Mouse (Mus musculus) liver, embryonic 14.5 days (tissue): ENCODE measurements at regions not wholly inside any gene's neighbourhood (a gene's known extent, or its start where the extent isn't known, plus 50 kb on each side); places are given as distances from the start of the nearest gene placed in this dataset.
"Not testable (repeated sequence)": the region's sequence is repeated elsewhere in the genome, so short reads cannot be mapped to it uniquely, and the experiment has no call there.

Experiments used
- ATAC-seq: fragments of 200-750 bp; cut with Nextera tagmentation; 2 replicates; pipeline ENCODE4 v1.8.0; 2017; ENCODE audit warnings: moderate number of reproducible peaks, mild to moderate bottlenecking, moderate library complexity; ENCODE audit not compliant: insufficient read depth
- DNase-seq, 3 experiments: peaks; one replicate each; pipeline ENCODE4 v3.0.0-alpha.2; 2012 to 2013; ENCODE audit warnings: low read depth in 3 of 3, low spot score in 3 of 3
- H3K27ac ChIP-seq: fragments of 300-500 bp; sonication (generic); 2 replicates; pipeline ENCODE4 v1.5.1; 2014; ENCODE audit warnings: moderate library complexity, mild to moderate bottlenecking, control low read depth, inconsistent platforms
- H3K27me3 ChIP-seq: fragments of 300-500 bp; sonication (generic); 2 replicates; pipeline ENCODE4 v1.6.1; 2014; ENCODE audit warnings: mild to moderate bottlenecking, low read length, moderate library complexity; ENCODE audit not compliant: control insufficient read depth, insufficient read depth
- H3K36me3 ChIP-seq: fragments of 300-500 bp; sonication (generic); replicated peaks from 2 replicates; pipeline ENCODE4 v1.6.1; 2014; ENCODE audit warnings: low read depth; ENCODE audit not compliant: control insufficient read depth, insufficient read depth
- H3K4me1 ChIP-seq, 2 experiments: fragments of 200-500 bp in 1 of 2; fragments of 300-500 bp in 1 of 2; sonication (generic) in 1 of 2; replicated peaks; 2 replicates each; pipeline ENCODE4 v1.6.1; 2012 to 2014; ENCODE audit warnings: antibody characterized with exemption in 1 of 2, inconsistent platforms in 1 of 2, low read length in 1 of 2; ENCODE audit not compliant: control insufficient read depth in 2 of 2, insufficient read depth in 2 of 2
- H3K4me2 ChIP-seq: fragments of 300-500 bp; sonication (generic); 2 replicates; pipeline ENCODE4 v1.6.1; 2014; ENCODE audit warnings: low read depth, mild to moderate bottlenecking, control low read depth, moderate library complexity
- H3K4me3 ChIP-seq, 2 experiments: fragments of 200-500 bp in 1 of 2; fragments of 300-500 bp in 1 of 2; sonication (generic) in 1 of 2; 2 replicates each; pipeline ENCODE4 v1.5.1; 2012 to 2014; ENCODE audit warnings: low read depth in 2 of 2, low read length in 2 of 2, mild to moderate bottlenecking in 2 of 2, control low read depth in 1 of 2, inconsistent platforms in 1 of 2, moderate library complexity in 1 of 2; ENCODE audit not compliant: insufficient read depth in 1 of 2
- H3K9ac ChIP-seq: fragments of 300-500 bp; sonication (generic); replicated peaks from 2 replicates; pipeline ENCODE4 v1.6.1; 2014; ENCODE audit warnings: mild to moderate bottlenecking, control low read depth, moderate library complexity
- H3K9me3 ChIP-seq: fragments of 300-500 bp; sonication (generic); 2 replicates; pipeline ENCODE4 v1.6.1; 2016; ENCODE audit warnings: low read length, mixed read lengths; ENCODE audit not compliant: control insufficient read depth
- CTCF ChIP-seq: IDR thresholded peaks from 2 replicates; pipeline ENCODE4 v1.5.1; 2016; ENCODE audit warnings: antibody characterized with exemption, low read depth, control low read depth
- EP300 ChIP-seq: IDR thresholded peaks from 2 replicates; pipeline ENCODE4 v1.6.1; 2016; ENCODE audit warnings: antibody characterized with exemption, low read depth
- WGBS: fragments of 180-500 bp; shearing (Covaris S2); extraction: QIAGEN DNeasy Blood & Tissue Kit; methylation state at CpG from one replicate; pipeline ENCODE4 v1.1.7; 2014; ENCODE audit not compliant: insufficient replicate concordance; 5-methylcytosine and 5-hydroxymethylcytosine counted together

DNA sequence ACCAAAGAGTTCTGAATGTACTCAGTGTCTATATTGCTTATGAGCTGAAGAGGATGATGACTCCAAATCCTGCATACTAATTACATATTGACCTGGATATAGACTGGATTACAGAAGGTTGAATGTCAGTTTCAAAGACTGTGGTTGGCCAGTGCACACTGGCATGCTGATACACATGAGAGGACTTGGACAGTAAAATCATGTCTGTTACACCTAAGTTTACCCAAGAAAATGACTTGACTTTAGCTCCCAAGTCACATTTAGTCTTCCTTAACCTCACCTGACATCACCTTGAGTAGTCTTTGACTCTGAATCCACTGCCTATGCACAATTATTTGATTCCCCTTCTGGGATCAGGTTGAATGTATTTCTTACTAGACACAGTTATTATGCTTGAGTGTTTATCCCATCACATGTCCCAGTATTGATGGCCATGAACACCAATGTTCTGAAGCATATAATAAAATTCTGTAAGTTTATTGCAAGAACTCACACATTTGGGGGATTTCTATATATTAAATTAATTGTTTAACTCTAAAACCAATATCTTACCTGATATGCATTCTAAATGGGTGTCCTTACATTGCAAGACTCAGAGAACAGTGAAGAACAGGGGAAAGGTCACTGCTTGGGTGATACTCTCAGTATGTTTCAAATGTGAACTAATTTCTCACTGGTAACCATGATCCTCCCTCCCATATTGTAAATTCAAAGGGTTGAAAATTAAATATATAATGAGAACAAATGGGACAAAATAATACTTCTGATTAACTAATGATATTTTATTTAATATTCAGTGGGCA lies 116.0 kb downstream of the Olfr164 start:
- no peaks in the 10 kb centered on the region for H3K27me3 ChIP-seq
- DNase-seq, result no peak
- no peaks in the 10 kb centered on the region for H3K9me3 ChIP-seq
- ATAC-seq, result no peak
- no peak overlapping the region for H3K27ac ChIP-seq
- H3K9ac ChIP-seq, result no peak overlapping the region
- no peaks in the 10 kb centered on the region for H3K36me3 ChIP-seq
- no peaks in the 10 kb centered on the region for H3K4me1 ChIP-seq
- no peak overlapping the region for H3K4me3 ChIP-seq
- H3K4me2 ChIP-seq, result no peak overlapping the region
- TF ChIP-seq CTCF (no peak), EP300 (no peak)

DNA sequence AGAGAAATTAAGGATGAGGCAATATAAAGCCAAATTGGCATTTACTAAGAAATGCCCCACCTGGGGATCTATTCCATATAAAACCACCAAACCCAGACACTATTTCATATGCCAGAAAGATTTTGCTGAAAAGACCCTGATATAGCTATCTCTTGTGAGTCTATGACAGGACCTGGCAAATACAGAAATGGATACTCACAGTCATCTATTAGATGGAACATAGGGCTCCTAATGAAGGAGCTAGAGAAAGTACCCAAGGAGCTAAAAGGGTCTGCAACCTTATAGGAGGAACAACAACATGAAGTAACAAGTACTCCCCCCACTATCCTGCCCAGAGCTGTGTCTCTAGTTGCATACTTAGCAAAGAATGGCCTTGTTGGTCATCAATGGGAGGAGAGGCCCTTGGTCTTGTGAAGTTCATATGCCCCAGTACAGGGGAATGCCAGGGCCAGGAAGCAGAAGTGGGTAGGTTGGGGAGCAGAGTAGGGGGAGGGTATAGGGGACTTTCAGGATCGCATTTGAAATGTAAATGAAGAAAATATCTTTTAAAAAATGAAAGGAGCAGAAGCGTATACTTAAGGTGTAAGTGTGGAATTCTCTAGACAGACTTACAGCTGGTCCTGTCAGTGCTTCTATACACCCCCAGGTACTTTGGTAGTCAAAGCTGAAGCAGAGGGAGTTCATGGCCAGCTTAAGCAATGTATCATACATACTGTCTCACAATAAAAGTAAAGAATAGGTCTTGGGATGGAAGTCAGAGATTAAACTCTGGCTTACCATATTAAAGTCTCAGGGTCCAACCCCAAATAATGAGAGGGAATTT lies 128.2 kb downstream of the Olfr164 start:
- H3K4me1 ChIP-seq, result no peaks in the 10 kb centered on the region
- WGBS, result 38% methylated on average over 2 of the region's 2 CpGs

DNA sequence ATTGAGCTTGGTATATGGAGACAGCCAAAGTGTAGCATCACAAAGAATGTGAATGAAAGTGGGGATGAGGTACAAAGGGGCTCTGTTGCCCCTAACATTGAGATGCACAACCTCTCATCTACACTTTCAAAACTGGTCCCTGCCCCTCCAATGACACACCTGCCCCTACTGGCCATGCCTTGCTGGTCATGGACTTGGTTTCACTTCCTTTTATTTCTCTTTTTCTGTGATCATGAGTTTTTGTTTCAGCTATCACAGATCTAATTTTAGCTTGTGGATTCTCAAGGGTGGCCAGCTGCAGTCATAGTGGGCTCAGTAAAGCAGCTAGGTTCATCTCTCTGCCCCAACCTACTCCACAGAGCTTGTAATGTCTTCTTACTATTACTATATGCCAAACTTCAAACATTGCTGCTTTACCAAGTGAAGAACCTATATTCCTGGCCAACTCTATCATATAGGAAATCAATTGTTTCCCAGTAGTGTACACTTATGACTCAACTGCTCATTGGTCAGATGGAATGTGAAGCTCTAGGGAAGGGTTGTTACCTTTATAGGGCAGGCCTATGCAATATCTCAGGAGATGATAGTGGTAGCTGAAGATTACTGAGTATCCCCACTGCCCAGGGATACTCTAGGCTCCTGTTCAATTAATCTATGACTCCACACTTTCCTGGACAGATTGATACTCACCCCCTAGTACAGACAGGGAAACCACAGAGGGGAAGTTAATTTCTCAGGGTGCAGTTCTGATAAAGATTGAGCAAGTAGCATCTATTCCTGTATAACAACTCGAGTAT lies 134.5 kb downstream of the Olfr164 start:
- Histone ChIP-seq H3K27me3 (no peaks in the 10 kb centered on the region), H3K9ac (no peak overlapping the region), H3K36me3 (no peaks in the 10 kb centered on the region), H3K9me3 (no peaks in the 10 kb centered on the region), H3K4me1 (no peaks in the 10 kb centered on the region), H3K4me2 (no peak overlapping the region), H3K27ac (no peak overlapping the region), H3K4me3 (no peak overlapping the region)
- ATAC-seq (no peak), DNase-seq (no peak)
- WGBS, result 0% methylated on average over 1 of the region's 1 CpGs
- TF ChIP-seq EP300 (no peak), CTCF (no peak)

More for the DNA sequence above, 128.2 kb downstream of the Olfr164 start:
- Histone ChIP-seq H3K36me3 (no peaks in the 10 kb centered on the region), H3K27me3 (no peaks in the 10 kb centered on the region), H3K27ac (no peak overlapping the region), H3K4me2 (no peak overlapping the region), H3K4me3 (no peak overlapping the region), H3K9me3 (no peaks in the 10 kb centered on the region), H3K9ac (no peak overlapping the region)
- DNase-seq (no peak), ATAC-seq (no peak)
- TF ChIP-seq CTCF (no peak), EP300 (no peak)

DNA sequence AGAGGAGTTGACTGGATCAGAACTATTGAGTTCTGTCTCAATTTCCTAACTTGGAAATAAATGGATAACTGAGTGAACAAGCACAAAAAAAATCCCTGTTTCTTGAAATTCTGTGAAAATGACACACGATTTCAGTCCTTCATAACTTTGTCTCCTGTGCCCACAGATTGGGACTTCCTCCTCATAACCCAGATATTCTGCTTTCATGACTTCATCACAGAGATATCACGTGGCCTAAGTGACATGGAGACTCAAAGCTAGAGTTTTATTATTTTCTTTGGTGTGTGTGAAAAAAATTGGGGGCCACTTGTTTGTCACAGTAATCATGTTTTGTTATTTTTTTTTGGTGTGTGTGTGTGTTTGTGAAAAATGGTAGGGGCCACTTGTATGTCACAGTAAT lies 160.8 kb downstream of the Olfr164 start:
- no peak overlapping the region for H3K4me2 ChIP-seq
- TF ChIP-seq EP300 (no peak), CTCF (no peak)
- H3K27ac ChIP-seq, result no peak overlapping the region
- DNase-seq, result no peak
- H3K9me3 ChIP-seq, result no peaks in the 10 kb centered on the region
- H3K9ac ChIP-seq, result no peak overlapping the region
- no peak overlapping the region for H3K4me3 ChIP-seq
- 32% methylated on average over 2 of the region's 2 CpGs for WGBS
- no peaks in the 10 kb centered on the region for H3K27me3 ChIP-seq
- no peak for ATAC-seq
- no peaks in the 10 kb centered on the region for H3K4me1 ChIP-seq
- H3K36me3 ChIP-seq, result no peaks in the 10 kb centered on the region

DNA sequence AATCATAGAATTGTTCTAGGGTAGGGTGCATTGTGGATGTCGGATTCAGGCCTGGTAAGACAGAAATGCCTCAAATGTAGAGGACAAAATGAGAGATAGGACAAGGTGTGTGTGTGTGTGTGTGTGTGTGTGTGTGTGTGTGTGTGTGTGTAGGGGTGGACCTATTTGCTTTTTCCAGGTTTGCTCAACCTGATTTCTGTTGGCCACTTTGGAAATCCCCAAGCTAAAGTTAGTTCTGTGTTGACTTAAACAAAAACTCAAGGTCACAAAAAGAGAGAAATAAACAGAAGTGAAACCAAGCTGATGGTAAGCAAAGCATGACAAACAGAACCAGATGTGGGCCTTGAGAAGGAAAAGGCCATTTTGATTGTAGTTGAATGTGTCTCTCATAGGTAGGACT lies 161.4 kb downstream of the Olfr164 start:
- ATAC-seq, H3K9me3 ChIP-seq, H3K27me3 ChIP-seq, H3K9ac ChIP-seq, H3K4me2 ChIP-seq, H3K4me1 ChIP-seq, H3K4me3 ChIP-seq, DNase-seq, H3K36me3 ChIP-seq, H3K27ac ChIP-seq: not testable (repeated sequence)
- WGBS, result 55% methylated on average over 1 of the region's 1 CpGs
